Mouse (Mus musculus): Measurements from ENCODE around the gene Tango2. TPM values are rescaled to one million over a fixed set of nuclear protein-coding genes. Genes with fewer than 3 reads are reported as not detected.

Gene Tango2
- polyA plus RNA-seq, 1 experiment from 2014 or later: 79.8 TPM

DNA sequence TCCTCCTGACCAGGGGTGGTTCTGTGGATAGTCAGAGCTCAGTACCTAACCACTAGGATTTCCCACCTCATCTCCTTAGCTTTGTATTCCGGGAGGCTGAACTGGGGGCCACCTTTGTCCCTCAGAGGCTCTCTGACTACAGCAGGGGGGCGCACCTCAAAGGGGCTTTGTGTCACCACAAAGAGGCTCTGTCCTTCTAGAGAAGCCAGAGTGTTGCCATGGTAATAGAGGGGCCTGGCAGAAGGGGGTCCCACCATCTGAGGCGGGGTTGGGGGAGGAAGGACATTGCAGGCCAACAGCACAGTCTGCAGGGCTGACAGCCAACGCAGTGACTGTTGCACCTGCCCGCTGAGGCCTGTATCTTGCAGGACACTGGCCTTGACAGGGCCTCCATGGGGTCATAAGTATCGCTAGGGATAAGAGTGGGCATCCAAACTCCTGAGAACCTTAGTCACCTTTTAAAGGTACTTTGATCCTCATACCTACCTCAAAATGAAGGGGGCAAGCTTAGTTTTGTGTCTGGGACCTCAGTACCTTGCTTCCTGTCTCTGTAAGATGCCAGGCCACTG, 32.7 kb upstream of the Tango2 start:
- Histone ChIP-seq H3K4me1 (replicated peaks) (peaks cover 84% of the 10 kb centered on the region), H3K4me3 (no peak overlapping the region), H3K9me3 (no peaks in the 10 kb centered on the region), H3K9ac (0 out of 2 replicates have a peak overlapping the region, but pooled peaks have one; percentile 6), H3K36me3 (no peaks in the 10 kb centered on the region), H3K27me3 (no peaks in the 10 kb centered on the region), H3K4me2 (no peak overlapping the region), H3K27ac (peak overlapping the region; percentile 88)
- 14% methylated on average over 6 of the region's 6 CpGs for WGBS
- peak; percentile 74 for ATAC-seq (ENCODE audit: low FRiP score)

DNA sequence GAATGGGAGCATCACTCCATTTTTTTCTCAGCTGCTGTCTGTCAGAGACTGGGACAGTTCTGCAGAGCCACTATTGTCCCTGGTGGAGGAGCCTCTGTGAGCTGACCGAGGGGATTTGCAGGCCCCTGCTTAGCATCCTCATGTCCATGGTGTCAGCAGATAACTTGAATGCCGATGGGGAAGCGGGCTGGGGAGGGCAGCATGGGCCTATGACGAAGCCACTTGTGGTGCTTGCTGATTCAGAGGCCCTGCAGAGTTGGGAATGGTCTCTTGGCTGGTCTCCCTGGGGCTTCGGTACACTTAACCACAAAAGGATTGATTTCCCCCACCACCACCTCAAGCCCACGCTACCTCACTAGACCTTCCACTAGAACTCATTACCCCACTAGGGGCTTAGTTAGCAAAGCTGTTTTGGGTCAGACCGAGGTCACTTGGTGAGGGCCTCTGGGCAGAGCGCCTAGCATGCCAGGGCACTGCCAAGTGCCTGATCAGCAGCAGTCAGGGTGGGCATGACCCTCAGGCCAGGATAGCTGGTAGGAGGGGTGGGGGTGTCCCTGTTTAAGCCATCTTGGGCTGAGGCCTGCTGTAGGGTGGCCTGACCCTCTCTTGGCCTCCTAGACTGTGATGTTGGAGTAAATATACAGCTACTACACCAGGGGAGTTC, 31.6 kb upstream of the Tango2 start:
- Histone ChIP-seq H3K27ac (peak overlapping the region; percentile 88), H3K4me2 (no peak overlapping the region), H3K27me3 (no peaks in the 10 kb centered on the region), H3K4me3 (no peak overlapping the region), H3K9ac (peak overlapping the region; percentile 20; the same call in 1 of the 2 replicates), H3K9me3 (no peaks in the 10 kb centered on the region), H3K4me1 (replicated peaks) (peaks cover 76% of the 10 kb centered on the region), H3K36me3 (no peaks in the 10 kb centered on the region)
- no peak for ATAC-seq (ENCODE audit: low FRiP score)
- 53% methylated on average over 8 of the region's 8 CpGs for WGBS

DNA sequence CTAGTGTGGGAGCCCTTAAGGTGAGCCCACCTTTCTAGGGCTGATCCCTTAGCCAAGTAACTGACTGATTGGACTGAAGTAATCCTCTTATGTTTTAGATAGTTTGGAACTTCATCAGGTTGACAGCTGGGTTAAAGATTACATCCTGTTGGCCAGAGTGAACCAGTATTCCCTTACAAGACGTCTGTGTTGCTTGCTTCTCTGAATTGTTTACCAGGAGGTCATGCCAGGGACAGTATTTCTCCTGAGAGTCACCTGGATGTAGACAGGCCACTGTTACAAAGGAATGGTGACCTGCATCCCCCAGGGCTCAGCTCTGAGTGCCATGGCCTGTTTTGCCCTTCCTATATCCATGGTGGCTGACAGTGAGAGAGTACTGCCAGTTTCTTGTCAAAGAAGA, 30.6 kb upstream of the Tango2 start:
- Histone ChIP-seq H3K27ac (no peak overlapping the region; the same call in 1 of the 2 replicates), H3K4me3 (no peak overlapping the region), H3K4me2 (no peak overlapping the region), H3K4me1 (replicated peaks) (peaks cover 66% of the 10 kb centered on the region), H3K9ac (no peak overlapping the region), H3K9me3 (no peaks in the 10 kb centered on the region), H3K27me3 (no peaks in the 10 kb centered on the region), H3K36me3 (no peaks in the 10 kb centered on the region)
- ATAC-seq (ENCODE audit: low FRiP score): no peak
- WGBS: 31% methylated on average over 1 of the region's 1 CpGs

DNA sequence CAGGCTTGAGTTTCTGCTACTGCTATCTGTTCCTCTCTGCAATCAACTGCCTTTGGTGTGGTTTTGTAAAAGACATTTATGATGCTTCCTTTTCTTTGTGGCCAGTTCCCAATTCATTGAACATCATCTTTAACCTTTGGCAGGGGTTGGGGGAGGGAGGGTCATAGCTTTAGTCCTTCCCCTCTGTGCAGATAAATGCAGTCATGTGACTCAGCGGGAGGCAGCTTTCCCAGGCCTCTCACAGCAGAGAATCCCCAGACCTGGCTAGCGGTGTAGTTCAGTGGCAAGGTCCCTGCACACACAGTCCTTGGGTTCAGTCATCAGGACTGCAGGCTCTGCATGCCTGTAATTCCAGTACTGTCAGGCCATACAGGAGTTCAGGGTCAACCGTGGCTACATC, 29.3 kb upstream of the Tango2 start:
- no peaks in the 10 kb centered on the region for H3K27me3 ChIP-seq
- 15% methylated on average over 3 of the region's 3 CpGs for WGBS
- H3K9me3 ChIP-seq: no peaks in the 10 kb centered on the region
- no peak overlapping the region for H3K9ac ChIP-seq
- peaks cover 5% of the 10 kb centered on the region for H3K36me3 ChIP-seq
- ATAC-seq (ENCODE audit: low FRiP score): no peak
- no peak overlapping the region for H3K4me3 ChIP-seq
- H3K27ac ChIP-seq: no peak overlapping the region
- no peak overlapping the region for H3K4me2 ChIP-seq
- peaks cover 54% of the 10 kb centered on the region for H3K4me1 ChIP-seq (replicated peaks)

DNA sequence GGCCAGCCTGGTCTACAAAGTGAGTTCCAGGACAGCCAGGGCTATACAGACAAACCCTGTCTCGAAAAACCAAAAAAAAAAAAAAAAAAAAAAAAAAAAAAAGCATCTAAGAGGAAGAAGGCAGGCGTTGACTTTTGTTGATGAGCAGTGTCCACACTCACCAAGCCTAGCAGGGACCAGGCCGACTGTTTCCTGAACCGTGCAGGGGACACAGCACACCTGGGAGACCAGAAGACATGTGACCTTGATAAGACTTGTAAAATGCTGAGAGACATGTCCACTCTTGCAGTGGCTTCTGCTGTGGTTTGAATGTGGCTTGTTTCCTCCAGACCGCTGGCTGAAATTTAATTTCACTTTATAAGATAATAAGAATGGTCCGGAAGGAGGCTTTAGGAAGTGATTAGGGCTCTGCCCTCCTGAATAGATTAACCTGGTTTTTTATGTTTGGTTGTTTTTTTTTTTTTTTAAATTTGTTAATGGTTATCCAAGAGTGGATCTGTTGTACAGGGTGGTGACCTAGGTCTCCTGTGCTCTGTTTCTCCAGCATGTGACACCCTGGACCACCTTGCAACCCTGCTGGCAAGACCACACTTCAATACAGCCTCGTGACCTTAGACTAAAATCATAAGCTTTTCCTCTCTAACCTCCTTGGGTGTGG, 28.5 kb upstream of the Tango2 start:
- H3K27me3 ChIP-seq: no peaks in the 10 kb centered on the region
- no peak overlapping the region for H3K4me2 ChIP-seq
- no peak for ATAC-seq (ENCODE audit: low FRiP score)
- no peak overlapping the region for H3K9ac ChIP-seq
- H3K9me3 ChIP-seq: no peaks in the 10 kb centered on the region
- peaks cover 13% of the 10 kb centered on the region for H3K36me3 ChIP-seq
- no peak overlapping the region for H3K4me3 ChIP-seq
- H3K27ac ChIP-seq: no peak overlapping the region
- WGBS: 85% methylated on average over 7 of the region's 7 CpGs
- H3K4me1 ChIP-seq (replicated peaks): peaks cover 47% of the 10 kb centered on the region

DNA sequence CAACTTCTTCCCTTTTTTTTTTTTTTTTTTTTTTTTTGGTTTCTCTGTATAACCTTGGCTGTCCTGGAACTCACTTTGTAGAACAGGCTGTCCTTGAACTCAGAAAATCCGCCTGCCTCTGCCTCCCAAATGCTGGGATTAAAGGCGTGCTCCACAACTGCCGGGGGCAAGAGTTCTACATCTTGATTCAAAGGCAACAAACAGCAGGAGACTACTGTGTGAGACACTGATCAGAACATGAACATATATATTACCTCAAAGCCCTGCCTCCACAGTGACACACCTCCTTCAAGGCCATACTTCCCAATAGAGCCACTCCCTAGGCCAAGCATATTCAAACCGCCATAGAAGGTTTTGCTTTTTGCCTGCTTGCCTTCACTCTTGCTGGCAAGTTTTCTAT, 25.7 kb upstream of the Tango2 start:
- peaks cover 19% of the 10 kb centered on the region for H3K4me1 ChIP-seq (replicated peaks)
- ATAC-seq (ENCODE audit: low FRiP score): no peak
- H3K4me2 ChIP-seq: no peak overlapping the region
- 95% methylated on average over 4 of the region's 4 CpGs for WGBS
- H3K27me3 ChIP-seq: no peaks in the 10 kb centered on the region
- no peak overlapping the region for H3K27ac ChIP-seq
- peaks cover 22% of the 10 kb centered on the region for H3K36me3 ChIP-seq
- H3K9me3 ChIP-seq: no peaks in the 10 kb centered on the region
- H3K9ac ChIP-seq: no peak overlapping the region
- no peak overlapping the region for H3K4me3 ChIP-seq

DNA sequence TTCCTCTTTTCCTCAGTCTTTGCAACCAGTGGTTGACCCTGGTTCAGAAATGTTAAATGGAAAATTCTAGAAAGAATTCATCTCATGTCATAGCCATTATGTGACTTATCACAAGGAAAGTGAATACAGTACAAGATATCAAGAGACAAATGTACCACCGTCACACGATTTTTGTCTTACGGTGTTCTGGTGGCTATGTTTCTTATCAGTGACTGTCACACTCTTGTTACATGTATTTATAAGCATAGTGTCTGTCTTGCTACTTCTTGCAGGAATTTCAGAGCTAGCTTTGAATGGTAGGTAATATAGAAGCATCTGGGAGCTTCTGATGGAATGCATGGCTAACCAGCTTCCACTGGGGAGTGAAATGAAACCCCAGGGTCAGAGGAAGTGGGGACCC, 22.3 kb upstream of the Tango2 start:
- Histone ChIP-seq H3K4me2 (no peak overlapping the region), H3K27ac (no peak overlapping the region), H3K4me3 (no peak overlapping the region), H3K9ac (no peak overlapping the region), H3K4me1 (replicated peaks) (0 out of 2 replicates have a peak, but pooled peaks cover 2% of the 10 kb centered on the region), H3K27me3 (no peaks in the 10 kb centered on the region), H3K9me3 (no peaks in the 10 kb centered on the region), H3K36me3 (peaks cover 30% of the 10 kb centered on the region)
- no peak for ATAC-seq (ENCODE audit: low FRiP score)
- WGBS: 92% methylated on average over 3 of the region's 3 CpGs

DNA sequence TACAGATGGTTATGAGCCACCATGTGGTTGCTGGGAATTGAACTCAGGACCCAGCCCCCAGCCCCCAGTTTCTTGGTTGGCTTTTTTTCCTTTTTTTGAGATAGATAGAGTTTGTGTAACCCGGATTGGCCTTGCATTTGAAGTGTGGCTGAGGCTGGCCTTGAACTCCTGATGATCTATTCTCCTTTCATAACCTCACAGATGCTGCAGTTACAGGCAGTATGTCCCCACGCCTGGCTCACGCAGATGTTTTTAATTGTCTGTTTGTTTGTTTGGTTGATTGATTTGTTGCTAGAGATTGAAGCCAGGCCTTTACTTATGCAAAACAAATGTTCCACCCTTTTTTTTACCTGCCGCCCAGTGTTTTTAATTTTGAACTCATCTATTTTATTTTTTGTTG, 18.9 kb upstream of the Tango2 start:
- no peak overlapping the region for H3K9ac ChIP-seq
- H3K9me3 ChIP-seq: no peaks in the 10 kb centered on the region
- WGBS: 89% methylated on average over 4 of the region's 4 CpGs
- H3K4me1 ChIP-seq (replicated peaks): no peaks in the 10 kb centered on the region
- H3K27me3 ChIP-seq: no peaks in the 10 kb centered on the region
- H3K4me3 ChIP-seq: no peak overlapping the region
- H3K4me2 ChIP-seq: no peak overlapping the region
- ATAC-seq (ENCODE audit: low FRiP score): no peak
- H3K27ac ChIP-seq: no peak overlapping the region
- H3K36me3 ChIP-seq: peaks cover 42% of the 10 kb centered on the region

DNA sequence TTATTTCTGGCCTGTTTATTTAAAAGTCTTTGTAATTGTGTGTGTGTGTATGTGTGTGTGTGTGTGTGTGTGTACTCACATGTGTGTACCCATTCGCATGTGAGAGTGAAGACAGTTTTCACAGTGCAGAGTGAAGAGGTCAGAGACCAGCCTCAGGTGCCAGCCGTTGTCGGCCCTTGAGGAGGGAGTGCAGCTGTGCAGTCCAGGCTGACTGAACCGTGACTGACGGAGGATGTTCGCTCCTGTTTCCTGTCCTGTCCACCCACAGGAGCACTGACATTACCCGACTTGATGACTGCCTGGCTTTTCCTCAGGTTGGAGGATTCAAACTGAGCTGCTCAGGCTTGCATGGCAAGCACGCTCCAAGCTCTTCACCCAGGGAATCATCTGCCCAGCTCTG, 15.0 kb upstream of the Tango2 start:
- Histone ChIP-seq H3K4me1 (replicated peaks) (0 out of 2 replicates have a peak, but pooled peaks cover 8% of the 10 kb centered on the region), H3K9ac (no peak overlapping the region), H3K27ac (no peak overlapping the region), H3K27me3 (no peaks in the 10 kb centered on the region), H3K4me2 (no peak overlapping the region), H3K36me3 (peaks cover 23% of the 10 kb centered on the region), H3K4me3 (no peak overlapping the region), H3K9me3 (no peaks in the 10 kb centered on the region)
- WGBS: 90% methylated on average over 8 of the region's 8 CpGs
- no peak for ATAC-seq (ENCODE audit: low FRiP score)

DNA sequence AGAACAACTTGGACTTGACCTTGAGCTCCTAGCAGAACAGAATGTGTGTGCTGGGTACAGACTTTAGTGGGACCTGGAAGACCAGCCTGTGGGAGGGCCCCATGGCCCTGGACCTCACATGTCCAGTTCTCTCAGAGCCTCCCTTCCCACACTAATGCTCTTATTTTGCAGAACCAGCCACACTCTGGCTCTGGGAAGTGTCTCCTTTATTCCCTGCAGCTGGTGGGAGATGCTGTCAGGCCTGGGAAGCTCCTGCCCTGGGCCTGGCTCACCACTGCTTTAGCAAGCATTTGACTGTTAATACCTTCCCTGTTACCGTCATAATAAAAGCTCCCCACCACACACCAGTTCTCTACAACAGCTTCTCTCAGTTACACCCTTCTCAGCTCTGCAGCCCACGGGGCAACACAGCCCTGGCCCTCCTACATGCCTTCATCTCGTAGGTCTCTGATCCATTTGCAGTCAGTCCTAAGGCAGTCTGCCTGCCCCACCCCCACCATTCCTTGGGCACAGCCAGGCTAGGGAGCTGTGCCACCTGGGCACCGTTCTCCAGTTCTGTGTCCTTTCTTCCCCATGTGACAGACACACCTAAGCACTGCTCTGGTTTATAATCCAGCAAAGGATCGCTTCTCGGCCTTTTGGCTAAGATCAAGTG, 12.4 kb upstream of the Tango2 start:
- whole genome bisulfite sequencing: 70% methylated on average over 6 of the region's 6 CpGs
- Histone ChIP-seq H3K9me3 (no peaks in the 10 kb centered on the region), H3K9ac (peak overlapping the region; percentile 24; the same call in 1 of the 2 replicates), H3K27me3 (no peaks in the 10 kb centered on the region), H3K4me1 (replicated peaks) (0 out of 2 replicates have a peak, but pooled peaks cover 8% of the 10 kb centered on the region), H3K4me3 (no peak overlapping the region), H3K4me2 (no peak overlapping the region), H3K27ac (no peak overlapping the region), H3K36me3 (peaks cover 25% of the 10 kb centered on the region)
- no peak for ATAC-seq (ENCODE audit: low FRiP score)

DNA sequence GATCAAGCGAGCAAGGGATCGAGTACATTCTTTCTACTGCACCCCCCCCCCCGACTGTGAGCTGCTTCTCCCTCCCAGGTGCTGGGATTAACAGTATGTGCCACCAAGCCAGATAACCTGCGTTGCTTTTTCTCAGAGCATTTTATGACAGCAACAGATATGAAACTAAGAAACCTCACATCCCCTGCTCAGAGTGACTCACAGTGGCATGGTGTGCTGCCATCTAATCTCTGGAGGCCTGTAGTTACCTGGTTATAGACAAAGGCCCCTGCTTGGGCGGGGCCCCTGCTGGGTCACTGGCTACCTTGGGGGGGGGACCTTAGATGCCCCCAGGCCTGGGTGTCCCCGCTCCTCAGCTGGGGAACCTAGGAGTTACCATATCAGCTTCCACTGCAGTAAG, 10.1 kb upstream of the Tango2 start:
- Histone ChIP-seq H3K9me3 (no peaks in the 10 kb centered on the region), H3K9ac (no peak overlapping the region), H3K4me3 (no peak overlapping the region), H3K27me3 (no peaks in the 10 kb centered on the region), H3K36me3 (peaks cover 27% of the 10 kb centered on the region), H3K4me2 (no peak overlapping the region), H3K4me1 (replicated peaks) (peaks cover 14% of the 10 kb centered on the region; the same call in 1 of the 2 replicates), H3K27ac (no peak overlapping the region)
- 89% methylated on average over 6 of the region's 6 CpGs for WGBS
- ATAC-seq (ENCODE audit: low FRiP score): no peak

DNA sequence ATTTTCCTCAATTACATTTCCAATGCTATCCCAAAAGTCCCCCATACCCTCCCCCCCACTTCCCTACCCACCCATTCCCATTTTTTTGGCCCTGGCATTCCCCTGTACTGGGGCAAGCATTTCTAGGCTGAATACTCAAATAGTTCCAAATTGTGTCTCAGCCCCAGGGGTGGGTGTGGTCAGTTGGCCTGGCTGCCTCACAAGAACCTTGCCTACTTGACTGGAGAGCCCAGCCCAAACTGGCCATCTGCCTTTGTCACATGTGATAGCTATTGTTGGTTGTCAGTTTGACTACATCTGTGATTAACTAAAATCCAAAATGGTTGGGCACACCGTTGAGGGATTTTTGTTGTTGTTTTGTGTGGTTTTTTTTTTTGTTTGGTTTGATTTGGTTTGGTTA, 9.1 kb upstream of the Tango2 start:
- 90% methylated on average over 1 of the region's 1 CpGs for WGBS
- Histone ChIP-seq H3K4me2 (no peak overlapping the region), H3K9me3 (no peaks in the 10 kb centered on the region), H3K4me1 (replicated peaks) (peaks cover 20% of the 10 kb centered on the region; the same call in 1 of the 2 replicates), H3K9ac (no peak overlapping the region), H3K27ac (no peak overlapping the region), H3K36me3 (peaks cover 25% of the 10 kb centered on the region), H3K4me3 (no peak overlapping the region), H3K27me3 (no peaks in the 10 kb centered on the region)
- no peak for ATAC-seq (ENCODE audit: low FRiP score)

All from hindbrain, embryonic 13.5 days (tissue).